Mouse (Mus musculus) midbrain, embryonic 13.5 days (tissue): Measurements from ENCODE around the gene Smo. TPM values are rescaled to one million over a fixed set of nuclear protein-coding genes. Genes with fewer than 3 reads are reported as not detected.
A peak's percentile ranks its signal among the peaks of the same experiment; 100 is the strongest.
"Not testable (repeated sequence)": the region's sequence is repeated elsewhere in the genome, so short reads cannot be mapped to it uniquely, and the experiment has no call there.

Experiments used
- ATAC-seq: fragments of 200-750 bp; cut with Nextera tagmentation; 2 replicates; pipeline ENCODE4 v1.8.0; 2017; ENCODE audit warnings: mild to moderate bottlenecking, moderate TSS enrichment, moderate library complexity
- H3K27ac ChIP-seq: fragments of 300-500 bp; sonication (generic); 2 replicates; pipeline ENCODE4 v1.5.1; 2015; ENCODE audit warnings: inconsistent platforms, mild to moderate bottlenecking, moderate library complexity
- H3K27me3 ChIP-seq: fragments of 300-500 bp; sonication (generic); 2 replicates; pipeline ENCODE4 v1.6.1; 2015; ENCODE audit warnings: mild to moderate bottlenecking, inconsistent platforms
- H3K36me3 ChIP-seq: fragments of 300-500 bp; sonication (generic); 2 replicates; pipeline ENCODE4 v1.6.1; 2015; ENCODE audit warnings: mild to moderate bottlenecking, inconsistent platforms
- H3K4me1 ChIP-seq: fragments of 300-500 bp; sonication (generic); replicated peaks from 2 replicates; pipeline ENCODE4 v1.6.1; 2015; ENCODE audit warnings: inconsistent platforms
- H3K4me2 ChIP-seq: fragments of 300-500 bp; sonication (generic); replicated peaks from 2 replicates; pipeline ENCODE4 v1.6.1; 2015; ENCODE audit warnings: moderate library complexity, mild to moderate bottlenecking, inconsistent platforms
- H3K4me3 ChIP-seq: fragments of 300-500 bp; sonication (generic); replicated peaks from 2 replicates; pipeline ENCODE4 v1.5.1; 2015; ENCODE audit warnings: mild to moderate bottlenecking, inconsistent platforms
- H3K9ac ChIP-seq: fragments of 300-500 bp; sonication (generic); replicated peaks from 2 replicates; pipeline ENCODE4 v1.6.1; 2015; ENCODE audit warnings: mild to moderate bottlenecking, inconsistent platforms
- H3K9me3 ChIP-seq: fragments of 300-500 bp; sonication (generic); 2 replicates; pipeline ENCODE4 v1.6.1; 2016; ENCODE audit warnings: mild to moderate bottlenecking, inconsistent platforms
- WGBS: fragments of 180-500 bp; shearing (Covaris S2); methylation state at CpG from one replicate; pipeline ENCODE4 v1.1.7; 2015; 5-methylcytosine and 5-hydroxymethylcytosine counted together
- polyA plus RNA-seq: library from polyadenylated mRNA; unstranded; fragments of >200 nt; fragmentation: Nextera tagmentation; extraction: Ambion mirVana; gene quantifications from 2 replicates; pipeline ENCODE4 v1.2.1, GENCODE M21; 2015

Smo gene
- polyA plus RNA-seq, 1 experiment from 2014 or later: 19.2 TPM

DNA sequence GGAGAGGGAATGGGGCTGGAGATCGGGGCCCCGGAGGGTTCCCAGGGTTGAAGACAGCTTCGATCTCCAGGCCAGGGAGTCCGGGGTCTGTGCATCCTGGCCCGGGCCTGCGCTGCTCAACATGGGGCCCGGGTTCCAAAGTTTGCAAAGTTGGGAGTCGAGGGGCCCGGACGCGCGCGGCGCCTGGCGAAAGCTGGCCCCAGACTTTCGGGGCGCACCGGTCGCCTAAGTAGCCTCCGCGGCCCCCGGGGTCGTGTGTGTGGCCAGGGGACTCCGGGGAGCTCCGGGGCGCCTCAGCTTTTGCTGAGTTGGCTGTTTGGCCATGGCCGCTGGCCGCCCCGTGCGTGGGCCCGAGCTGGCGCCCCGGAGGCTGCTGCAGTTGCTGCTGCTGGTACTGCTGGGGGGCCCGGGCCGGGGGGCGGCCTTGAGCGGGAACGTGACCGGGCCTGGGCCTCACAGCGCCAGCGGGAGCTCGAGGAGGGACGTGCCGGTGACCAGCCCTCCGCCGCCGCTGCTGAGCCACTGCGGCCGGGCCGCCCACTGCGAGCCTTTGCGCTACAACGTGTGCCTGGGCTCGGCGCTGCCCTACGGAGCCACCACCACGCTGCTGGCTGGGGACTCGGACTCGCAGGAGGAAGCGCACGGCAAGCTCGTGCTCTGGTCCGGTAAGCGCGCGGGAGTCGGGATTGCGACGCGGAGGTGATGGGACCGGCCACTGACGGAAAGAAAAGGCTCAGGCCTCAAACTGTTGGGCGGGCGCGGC is 567 bp downstream of the Smo start:
- peaks cover 29% of the 10 kb centered on the region for H3K4me1 ChIP-seq
- peak overlapping the region; percentile 90 for H3K9ac ChIP-seq
- peaks cover 6% of the 10 kb centered on the region; the same call in 1 of the 2 replicates for H3K36me3 ChIP-seq
- peak; percentile 91 for ATAC-seq
- H3K4me2 ChIP-seq: peak overlapping the region; percentile 89
- peak overlapping the region; percentile 87 for H3K4me3 ChIP-seq
- H3K9me3 ChIP-seq: no peaks in the 10 kb centered on the region
- under 1% methylated on average over 72 of the region's 75 CpGs for WGBS
- H3K27ac ChIP-seq: peak overlapping the region; percentile 87
- H3K27me3 ChIP-seq: no peaks in the 10 kb centered on the region

DNA sequence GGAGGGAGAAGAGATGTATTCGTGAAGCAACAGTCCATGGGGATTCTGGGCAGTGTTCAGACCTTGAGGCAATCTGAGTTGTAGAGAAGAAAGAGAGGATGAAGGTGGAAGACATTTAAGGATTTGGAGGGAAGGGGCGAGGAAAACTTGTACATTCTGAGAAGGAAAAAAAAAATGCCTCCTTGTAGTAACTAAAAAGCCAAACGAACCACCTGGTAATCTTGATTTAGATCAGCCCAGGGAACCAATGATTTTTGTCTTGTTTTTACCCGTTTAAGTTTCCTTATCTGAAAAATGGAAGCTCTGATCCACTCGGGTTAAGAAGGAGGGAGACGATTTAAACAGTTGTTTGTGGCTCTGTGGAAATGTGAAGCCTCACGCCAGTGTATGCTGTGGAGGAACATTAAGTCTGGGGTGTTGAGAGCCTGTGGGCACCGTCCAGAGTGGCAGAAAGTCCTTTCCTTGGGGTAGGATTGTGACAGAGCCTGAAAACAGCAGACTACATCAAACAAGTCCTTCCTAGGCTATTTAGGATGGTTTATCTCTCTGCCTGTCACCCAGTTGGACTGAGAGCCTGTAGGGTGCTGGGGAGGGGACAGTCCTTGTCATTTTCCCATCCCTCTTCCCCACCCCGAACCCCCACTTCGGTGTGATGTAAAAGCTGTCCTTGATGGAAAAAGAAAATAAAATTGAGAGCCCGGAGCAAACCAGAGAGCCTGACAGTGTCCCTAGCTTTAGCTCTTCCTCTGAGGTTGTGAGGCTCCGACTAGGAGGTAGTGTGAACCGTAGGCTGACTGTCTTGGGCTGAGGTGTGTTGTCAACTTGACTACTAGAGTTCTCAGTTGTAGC is 1.5 kb downstream of the Smo start:
- no peak overlapping the region for H3K27ac ChIP-seq

DNA sequence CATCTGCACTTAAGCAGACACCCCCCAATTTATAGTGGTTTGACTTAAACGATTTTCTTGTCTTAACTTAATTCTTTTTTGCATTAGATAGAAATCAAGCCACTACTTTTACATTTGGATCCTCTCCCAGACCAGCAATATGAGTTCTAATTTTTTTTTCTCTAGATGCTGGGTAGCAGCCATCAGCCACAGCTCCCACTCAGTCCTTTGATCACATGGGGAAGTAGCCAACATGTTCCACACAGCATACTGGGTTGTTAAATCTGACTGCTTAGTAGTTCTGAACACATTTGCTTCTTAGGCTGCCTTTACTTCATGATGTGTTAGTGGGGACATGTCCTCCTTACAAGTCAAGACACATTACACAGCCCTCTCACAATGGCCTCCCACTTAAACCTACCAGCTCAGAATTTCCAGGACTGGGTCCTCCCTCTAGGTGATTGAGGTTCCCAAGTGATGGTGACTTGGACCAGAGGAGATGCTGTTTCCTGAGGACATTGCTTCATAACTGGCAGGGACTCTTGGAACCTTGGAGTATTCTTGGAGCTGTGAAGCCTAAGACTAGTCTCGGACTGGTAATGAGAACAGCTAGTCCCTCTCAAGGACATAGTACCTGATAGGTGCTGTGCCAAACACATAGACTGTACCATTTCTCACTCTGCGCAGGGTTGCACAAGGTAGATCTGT is 16.3 kb downstream of the Smo start:
- Histone ChIP-seq H3K36me3 (peaks cover 20% of the 10 kb centered on the region), H3K4me2 (no peak overlapping the region), H3K4me1 (no peaks in the 10 kb centered on the region), H3K9me3 (peaks cover 3% of the 10 kb centered on the region; the same call in 1 of the 2 replicates), H3K27me3 (no peaks in the 10 kb centered on the region), H3K4me3 (no peak overlapping the region), H3K9ac (no peak overlapping the region), H3K27ac (no peak overlapping the region)
- WGBS: over 99% methylated on average over 3 of the region's 3 CpGs
- ATAC-seq: no peak

More for the DNA sequence above, 1.5 kb downstream of the Smo start:
- Histone ChIP-seq H3K36me3 (peaks cover 6% of the 10 kb centered on the region; the same call in 1 of the 2 replicates), H3K9ac (peak overlapping the region; percentile 90), H3K4me2 (peak overlapping the region; percentile 89), H3K27me3 (no peaks in the 10 kb centered on the region), H3K4me3 (peak overlapping the region; percentile 87), H3K9me3 (no peaks in the 10 kb centered on the region), H3K4me1 (peaks cover 29% of the 10 kb centered on the region)
- no peak for ATAC-seq
- 19% methylated on average over 13 of the region's 13 CpGs for WGBS

DNA sequence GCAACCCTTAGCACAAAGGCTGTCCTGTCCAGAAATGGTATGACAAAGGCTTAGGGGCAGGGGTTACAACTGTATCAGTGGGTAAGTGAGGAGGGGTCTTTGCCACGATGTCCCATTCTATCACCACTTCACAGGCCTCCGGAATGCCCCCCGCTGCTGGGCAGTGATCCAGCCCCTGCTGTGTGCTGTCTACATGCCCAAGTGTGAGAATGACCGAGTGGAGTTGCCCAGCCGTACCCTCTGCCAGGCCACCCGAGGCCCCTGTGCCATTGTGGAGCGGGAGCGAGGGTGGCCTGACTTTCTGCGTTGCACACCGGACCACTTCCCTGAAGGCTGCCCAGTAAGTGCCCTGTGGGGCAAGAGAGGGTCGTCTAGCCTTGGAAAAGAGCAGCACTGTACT is 18.0 kb downstream of the Smo start:
- WGBS: 84% methylated on average over 11 of the region's 11 CpGs

DNA sequence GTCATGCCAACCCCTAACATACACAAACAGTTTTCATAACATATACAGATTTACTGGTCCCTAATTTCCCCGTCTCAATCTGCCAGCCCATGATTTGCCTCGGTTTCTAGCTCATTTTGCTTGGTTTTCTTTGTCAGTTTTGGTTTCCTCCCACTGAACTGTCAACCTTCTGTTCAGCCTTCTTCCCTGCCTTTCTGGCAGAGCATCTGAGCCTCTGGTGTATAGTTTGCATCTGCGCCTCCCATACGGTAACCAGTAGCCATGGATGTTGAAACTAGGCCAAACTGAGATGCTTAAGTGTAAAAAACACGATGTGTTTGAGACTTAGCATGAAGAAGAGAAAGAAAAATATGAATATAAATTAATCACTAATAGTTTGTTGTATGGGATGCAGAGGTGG is 20.7 kb downstream of the Smo start:
- Histone ChIP-seq H3K9ac (no peak overlapping the region), H3K27ac (no peak overlapping the region), H3K4me1 (no peaks in the 10 kb centered on the region), H3K9me3 (no peaks in the 10 kb centered on the region), H3K4me2 (no peak overlapping the region), H3K4me3 (no peak overlapping the region), H3K36me3 (peaks cover 40% of the 10 kb centered on the region), H3K27me3 (no peaks in the 10 kb centered on the region)
- ATAC-seq: no peak
- WGBS: 88% methylated on average over 5 of the region's 5 CpGs

More for the DNA sequence above, 18.0 kb downstream of the Smo start:
- Histone ChIP-seq H3K9me3 (peaks cover under 1% of the 10 kb centered on the region; the same call in 1 of the 2 replicates), H3K27ac (no peak overlapping the region), H3K27me3 (no peaks in the 10 kb centered on the region), H3K9ac (peak overlapping the region; percentile 20; the same call in 1 of the 2 replicates), H3K4me2 (no peak overlapping the region), H3K36me3 (peaks cover 33% of the 10 kb centered on the region), H3K4me1 (no peaks in the 10 kb centered on the region), H3K4me3 (no peak overlapping the region)
- ATAC-seq: no peak

DNA sequence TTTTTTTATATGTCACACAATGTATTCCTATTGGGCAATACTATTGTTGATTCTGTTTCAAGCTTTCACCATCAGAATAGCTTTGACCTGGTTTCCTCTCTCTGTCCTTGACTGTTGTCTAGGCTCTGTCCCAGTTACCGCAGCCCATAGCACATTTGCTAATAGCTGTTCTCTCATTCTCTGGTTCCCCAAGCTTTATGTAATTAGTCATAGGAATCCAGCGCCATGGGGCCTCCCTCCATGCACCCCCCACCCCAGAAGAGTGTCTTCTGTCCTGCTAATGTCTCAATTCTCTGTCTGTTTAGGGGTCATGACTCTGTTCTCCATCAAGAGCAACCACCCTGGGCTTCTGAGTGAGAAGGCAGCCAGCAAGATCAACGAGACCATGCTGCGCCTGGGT is 21.2 kb downstream of the Smo start:
- no peaks in the 10 kb centered on the region for H3K9me3 ChIP-seq
- peaks cover 40% of the 10 kb centered on the region for H3K36me3 ChIP-seq
- ATAC-seq: no peak
- no peaks in the 10 kb centered on the region for H3K27me3 ChIP-seq
- H3K27ac ChIP-seq: no peak overlapping the region
- H3K4me3 ChIP-seq: no peak overlapping the region
- 84% methylated on average over 4 of the region's 4 CpGs for WGBS
- no peaks in the 10 kb centered on the region for H3K4me1 ChIP-seq
- H3K4me2 ChIP-seq: no peak overlapping the region
- H3K9ac ChIP-seq: no peak overlapping the region

DNA sequence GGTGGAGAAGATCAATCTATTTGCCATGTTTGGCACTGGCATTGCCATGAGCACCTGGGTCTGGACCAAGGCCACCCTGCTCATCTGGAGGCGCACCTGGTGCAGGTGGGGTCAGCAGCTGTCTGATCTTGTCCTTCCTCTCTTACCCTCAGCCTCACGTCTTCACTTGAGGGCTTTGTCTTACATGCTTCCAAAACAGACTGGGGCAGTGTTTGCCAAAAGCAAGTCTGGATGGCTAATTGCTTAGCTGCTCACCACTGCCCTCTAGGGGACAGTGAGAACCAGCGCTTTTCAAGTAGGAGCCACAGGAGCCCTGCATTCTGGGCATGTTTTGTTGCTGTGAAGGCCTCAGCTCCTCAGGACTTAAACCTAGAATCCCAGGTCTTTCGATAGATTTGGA is 23.1 kb downstream of the Smo start:
- no peaks in the 10 kb centered on the region for H3K9me3 ChIP-seq
- no peak overlapping the region for H3K9ac ChIP-seq
- 39% methylated on average over 4 of the region's 4 CpGs for WGBS
- peaks cover 39% of the 10 kb centered on the region for H3K36me3 ChIP-seq
- H3K4me3 ChIP-seq: no peak overlapping the region
- H3K4me2 ChIP-seq: no peak overlapping the region
- no peak overlapping the region for H3K27ac ChIP-seq
- no peaks in the 10 kb centered on the region for H3K4me1 ChIP-seq
- no peaks in the 10 kb centered on the region for H3K27me3 ChIP-seq
- peak; percentile 70 for ATAC-seq

DNA sequence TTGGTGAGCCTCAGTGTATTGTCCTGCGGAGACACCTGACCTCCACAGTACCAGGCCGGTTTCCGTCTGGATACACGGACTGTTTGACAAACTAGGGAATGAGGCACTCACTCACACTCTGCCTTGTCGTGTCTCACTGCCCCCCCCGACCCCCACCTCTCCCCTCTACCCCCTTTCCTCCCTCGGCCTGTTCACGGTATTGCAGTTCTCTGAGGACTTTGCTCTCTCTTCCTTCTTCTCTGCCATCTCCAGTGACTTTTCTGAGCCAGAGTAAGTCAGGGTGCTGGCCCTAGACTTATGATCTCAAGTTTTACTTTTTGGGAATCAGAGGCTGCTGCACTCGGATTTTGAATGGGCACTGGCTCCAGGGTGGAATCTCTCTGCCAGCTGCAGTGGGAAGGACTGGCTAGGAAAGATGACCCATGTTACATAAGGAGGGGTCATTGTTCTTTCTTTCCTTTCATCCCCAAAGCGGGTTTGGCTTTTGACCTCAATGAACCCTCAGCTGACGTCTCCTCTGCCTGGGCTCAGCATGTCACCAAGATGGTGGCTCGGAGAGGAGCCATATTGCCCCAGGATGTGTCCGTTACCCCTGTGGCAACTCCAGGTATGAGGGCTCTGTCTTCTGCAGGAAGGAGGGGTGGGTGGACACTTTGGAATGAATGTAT is 23.8 kb downstream of the Smo start:
- Histone ChIP-seq H3K27me3 (no peaks in the 10 kb centered on the region), H3K4me1 (no peaks in the 10 kb centered on the region), H3K4me3 (no peak overlapping the region), H3K27ac (no peak overlapping the region), H3K4me2 (no peak overlapping the region), H3K36me3 (peaks cover 35% of the 10 kb centered on the region), H3K9me3 (no peaks in the 10 kb centered on the region), H3K9ac (no peak overlapping the region)
- WGBS: 88% methylated on average over 13 of the region's 13 CpGs
- ATAC-seq: no peak

DNA sequence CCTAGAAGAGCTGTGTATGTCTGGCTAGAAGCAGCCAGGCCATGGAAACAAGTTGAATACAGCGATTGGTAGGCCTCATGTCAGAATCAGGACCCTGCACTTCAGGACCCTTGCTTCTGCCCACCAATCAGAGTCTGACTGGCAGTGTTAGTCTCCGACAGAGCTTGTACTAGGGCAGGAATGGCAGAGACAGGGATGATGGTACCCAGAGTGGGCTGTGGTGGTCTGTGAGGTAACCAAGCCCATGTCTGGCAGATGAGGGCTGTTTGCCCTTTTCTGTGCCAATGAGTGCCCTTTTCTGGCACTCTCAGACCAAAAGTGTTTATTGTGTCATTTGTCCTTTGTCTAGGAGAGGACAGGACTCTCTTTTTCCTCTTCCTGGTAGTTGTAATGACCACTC is 25.1 kb downstream of the Smo start:
- H3K27me3 ChIP-seq, H3K9ac ChIP-seq, H3K4me2 ChIP-seq, H3K4me1 ChIP-seq, H3K9me3 ChIP-seq, H3K4me3 ChIP-seq, ATAC-seq, H3K27ac ChIP-seq: not testable (repeated sequence)
- H3K36me3 ChIP-seq: peaks cover 23% of the 10 kb centered on the region
- 100% methylated on average over 2 of the region's 2 CpGs for WGBS

DNA sequence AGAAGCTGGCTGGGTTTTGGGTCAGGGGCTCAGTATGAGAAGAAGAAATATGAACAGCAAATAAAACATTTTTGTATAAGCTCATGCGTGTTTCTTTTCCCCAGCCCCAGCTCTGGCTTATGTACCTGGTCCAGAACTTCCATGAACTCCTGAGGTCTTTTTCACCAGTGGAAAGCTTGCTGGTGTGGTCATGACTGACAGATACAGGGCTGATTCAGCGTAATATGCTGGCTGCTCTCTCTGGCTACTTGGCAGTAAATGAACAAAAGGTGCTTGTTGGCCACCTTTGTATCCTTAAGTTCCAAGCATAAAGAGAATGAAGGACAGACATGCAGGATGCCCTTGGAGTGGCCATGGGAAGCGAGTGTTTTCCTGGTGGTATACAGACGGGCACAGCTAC is 26.0 kb downstream of the Smo start:
- 89% methylated on average over 4 of the region's 4 CpGs for WGBS
- H3K9me3 ChIP-seq: no peaks in the 10 kb centered on the region

DNA sequence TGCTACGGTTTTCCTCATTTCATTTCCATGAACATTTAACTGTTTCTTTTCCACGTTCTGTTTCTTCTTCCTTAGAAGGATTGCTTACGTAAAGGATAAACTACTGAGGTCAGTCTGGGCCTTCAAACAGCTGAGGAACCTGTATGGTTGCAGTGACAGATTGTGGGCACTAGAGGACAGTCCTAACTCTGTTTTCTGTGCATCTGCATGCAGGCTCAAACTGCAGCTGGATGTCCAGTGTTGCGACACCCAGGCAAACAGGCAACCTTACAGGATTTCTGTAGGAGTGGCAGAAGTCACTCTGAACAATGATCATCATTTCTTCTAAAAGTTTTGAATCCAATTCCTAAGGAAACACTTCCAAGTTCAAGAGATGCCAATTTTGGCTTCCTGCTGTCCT is 27.2 kb downstream of the Smo start:
- no peak for ATAC-seq
- Histone ChIP-seq H3K9ac (no peak overlapping the region), H3K27me3 (no peaks in the 10 kb centered on the region), H3K36me3 (peaks cover 12% of the 10 kb centered on the region), H3K9me3 (no peaks in the 10 kb centered on the region), H3K27ac (no peak overlapping the region), H3K4me1 (no peaks in the 10 kb centered on the region), H3K4me3 (no peak overlapping the region), H3K4me2 (no peak overlapping the region)
- WGBS: 58% methylated on average over 4 of the region's 4 CpGs

More for the DNA sequence above, 26.0 kb downstream of the Smo start:
- Histone ChIP-seq H3K27me3 (no peaks in the 10 kb centered on the region), H3K4me3 (no peak overlapping the region), H3K4me2 (no peak overlapping the region), H3K27ac (no peak overlapping the region), H3K36me3 (peaks cover 20% of the 10 kb centered on the region), H3K9ac (no peak overlapping the region), H3K4me1 (no peaks in the 10 kb centered on the region)
- ATAC-seq: no peak
